Mouse (Mus musculus) embryonic facial prominence, embryonic 12.5 days (tissue): ENCODE measurements around the gene Sema3c. TPM values are rescaled to one million over a fixed set of nuclear protein-coding genes. Genes with fewer than 3 reads are reported as not detected.
"Not testable (repeated sequence)": the region's sequence is repeated elsewhere in the genome, so short reads cannot be mapped to it uniquely, and the experiment has no call there.

ENCODE experiments used
- ATAC-seq: fragments of 200-750 bp; cut with Nextera tagmentation; 2 replicates; pipeline ENCODE4 v1.8.0; 2017; ENCODE audit not compliant: insufficient number of reproducible peaks, insufficient read depth, low FRiP score, low TSS enrichment
- H3K27ac ChIP-seq: fragments of 300-500 bp; sonication (generic); 2 replicates; pipeline ENCODE4 v1.5.1; 2016; ENCODE audit warnings: mild to moderate bottlenecking
- H3K27me3 ChIP-seq: fragments of 300-500 bp; sonication (generic); 2 replicates; pipeline ENCODE4 v1.6.1; 2016; ENCODE audit warnings: mild to moderate bottlenecking, moderate library complexity
- H3K36me3 ChIP-seq: fragments of 300-500 bp; sonication (generic); 2 replicates; pipeline ENCODE4 v1.6.1; 2016; ENCODE audit warnings: mild to moderate bottlenecking
- H3K4me1 ChIP-seq: fragments of 300-500 bp; sonication (generic); 2 replicates; pipeline ENCODE4 v1.6.1; 2016
- H3K4me2 ChIP-seq: fragments of 300-500 bp; sonication (generic); replicated peaks from 2 replicates; pipeline ENCODE4 v1.6.1; 2016; ENCODE audit warnings: mild to moderate bottlenecking, moderate library complexity
- H3K4me3 ChIP-seq: fragments of 300-500 bp; sonication (generic); 2 replicates; pipeline ENCODE4 v1.5.1; 2016; ENCODE audit warnings: mild to moderate bottlenecking
- H3K9ac ChIP-seq: fragments of 300-500 bp; sonication (generic); 2 replicates; pipeline ENCODE4 v1.6.1; 2016; ENCODE audit warnings: mild to moderate bottlenecking, moderate library complexity
- H3K9me3 ChIP-seq: fragments of 300-500 bp; sonication (generic); 2 replicates; pipeline ENCODE4 v1.6.1; 2016; ENCODE audit warnings: mild to moderate bottlenecking, moderate library complexity
- WGBS: fragments of 180-500 bp; shearing (Covaris S2); methylation state at CpG from one replicate; pipeline ENCODE4 v1.1.7; 2016; 5-methylcytosine and 5-hydroxymethylcytosine counted together
- polyA plus RNA-seq: library from polyadenylated mRNA; unstranded; fragments of >200 nt; fragmentation: Nextera tagmentation; extraction: Ambion mirVana; gene quantifications from 2 replicates; pipeline ENCODE4 v1.2.1, GENCODE M21; 2016

The Sema3c gene
- polyA plus RNA-seq: 24.5 and 24.8 TPM in 2 replicates

DNA sequence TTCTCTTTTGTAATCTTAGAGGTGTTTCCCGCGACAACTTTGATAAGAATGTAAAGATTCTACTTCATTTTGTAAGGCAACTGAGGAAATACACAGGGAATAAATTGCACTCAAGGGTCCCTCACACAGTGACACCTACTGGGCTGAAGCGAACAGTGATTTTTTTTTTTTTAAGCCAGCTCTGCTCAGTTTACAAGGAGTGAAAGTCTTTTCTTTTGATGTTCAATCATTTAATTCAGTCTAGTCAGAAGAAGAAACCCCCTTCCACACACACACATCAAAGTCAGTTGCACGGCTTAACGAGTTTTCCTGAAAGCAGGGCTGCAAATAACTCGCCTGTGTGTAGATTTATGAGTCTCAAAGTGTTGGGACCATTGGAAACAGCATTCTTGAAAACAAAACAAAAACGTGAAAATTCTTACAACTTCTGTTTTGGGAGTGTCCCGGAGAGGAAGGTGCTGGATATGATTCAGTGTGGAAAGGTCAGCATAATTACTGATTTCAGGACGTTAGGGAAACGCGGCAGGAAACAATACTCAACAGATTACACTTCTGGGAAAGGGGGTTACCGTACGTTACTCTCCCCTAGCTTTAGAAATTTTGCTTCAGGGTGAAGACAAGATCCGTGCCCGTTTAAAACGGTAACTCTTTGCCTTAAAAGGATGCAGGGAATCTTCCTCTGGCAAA is at the start of gene Sema3c:
Gene Sema3c, plus strand, starts transcription at position 588 of the 687 bp plus-strand sequence.
- H3K9ac ChIP-seq: peak within 1 kb of the TSS; percentile 43
- WGBS: 1% methylated on average over 16 of the region's 16 CpGs
- ATAC-seq: peak; percentile 7; the same call in 1 of the 2 replicates
- no peaks in the 10 kb centered on the region for H3K9me3 ChIP-seq
- H3K4me3 ChIP-seq: peak within 1 kb of the TSS; percentile 52
- H3K4me1 ChIP-seq: no peaks in the 10 kb centered on the region
- H3K27me3 ChIP-seq: no peaks in the 10 kb centered on the region
- H3K27ac ChIP-seq: peak within 1 kb of the TSS; percentile 65
- peak within 1 kb of the TSS; percentile 61 for H3K4me2 ChIP-seq
- H3K36me3 ChIP-seq: no peaks in the 10 kb centered on the region

DNA sequence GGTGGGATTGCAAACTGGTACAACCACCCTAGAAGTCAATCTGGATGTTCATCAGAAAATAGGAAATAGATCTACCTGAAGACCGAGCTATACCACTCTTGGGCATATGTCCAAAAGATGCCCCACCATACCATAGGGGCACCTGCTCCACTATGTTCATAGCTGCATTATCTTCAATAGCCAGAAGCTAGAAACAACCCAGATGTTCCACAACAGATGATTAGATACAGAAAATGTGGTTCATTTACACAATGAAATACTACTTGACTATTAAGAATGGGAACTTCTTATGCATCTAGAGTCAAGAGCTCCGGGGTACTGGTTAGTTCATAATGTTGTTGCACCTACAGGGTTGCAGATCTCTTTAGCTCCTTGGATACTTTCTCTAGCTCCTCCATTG is 42.9 kb upstream of the Sema3c start:
- not testable (repeated sequence) for H3K4me2 ChIP-seq, H3K4me1 ChIP-seq, H3K27me3 ChIP-seq, H3K36me3 ChIP-seq, H3K9me3 ChIP-seq, H3K4me3 ChIP-seq, H3K9ac ChIP-seq, ATAC-seq, H3K27ac ChIP-seq
- WGBS: 88% methylated on average over 2 of the region's 2 CpGs

DNA sequence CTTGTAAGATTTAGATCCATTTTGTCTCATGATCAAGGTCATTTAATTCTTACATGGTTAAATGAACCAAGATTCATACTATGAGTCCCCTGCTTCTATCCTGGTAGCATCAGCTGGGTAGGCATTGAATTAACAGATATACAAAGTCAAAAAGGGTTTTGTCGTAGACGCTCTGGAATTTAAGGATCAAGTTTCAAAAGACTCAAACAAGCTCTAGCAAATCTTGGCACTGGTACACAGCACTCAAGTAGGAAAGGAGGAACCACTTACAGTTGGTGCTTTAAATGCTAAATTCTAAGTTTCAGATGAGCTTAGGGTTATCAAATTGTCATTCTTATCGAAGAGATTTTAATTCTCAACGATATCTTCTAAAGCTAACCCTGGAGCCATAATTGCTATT is 30.9 kb upstream of the Sema3c start:
- no peak overlapping the region for H3K4me2 ChIP-seq
- H3K4me3 ChIP-seq: no peak overlapping the region
- H3K27ac ChIP-seq: no peak overlapping the region
- H3K9me3 ChIP-seq: no peaks in the 10 kb centered on the region
- ATAC-seq: no peak
- no peaks in the 10 kb centered on the region for H3K36me3 ChIP-seq
- WGBS: 58% methylated on average over 4 of the region's 4 CpGs
- H3K9ac ChIP-seq: no peak overlapping the region
- no peaks in the 10 kb centered on the region for H3K4me1 ChIP-seq
- H3K27me3 ChIP-seq: no peaks in the 10 kb centered on the region

DNA sequence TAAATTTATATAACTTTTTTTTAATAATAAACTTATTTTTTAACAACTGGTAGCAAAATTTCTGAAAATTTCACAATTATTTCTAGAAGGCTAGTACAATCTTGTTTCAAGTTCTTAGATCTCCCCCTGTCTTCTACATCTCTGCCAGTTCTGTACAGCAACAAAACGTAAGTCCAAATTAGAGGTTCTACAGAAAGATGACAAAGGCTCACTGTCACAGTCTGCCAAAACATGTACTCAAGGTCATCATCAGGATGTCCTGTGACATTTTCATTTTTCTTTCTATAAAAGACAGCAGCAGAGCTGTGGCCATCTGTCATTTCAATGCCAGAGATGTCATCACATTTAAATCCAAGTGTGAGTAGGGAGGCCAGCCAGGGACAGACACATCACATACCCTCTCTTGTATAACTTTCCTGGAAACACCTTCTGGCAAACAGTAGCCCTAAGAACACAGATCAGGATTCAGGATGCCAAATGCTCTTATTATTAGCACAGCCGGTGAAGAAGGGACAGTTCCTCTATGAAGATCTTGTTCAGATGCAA is 29.1 kb upstream of the Sema3c start:
- Histone ChIP-seq H3K4me2 (no peak overlapping the region), H3K9ac (no peak overlapping the region), H3K27ac (no peak overlapping the region), H3K4me1 (no peaks in the 10 kb centered on the region), H3K4me3 (no peak overlapping the region), H3K27me3 (no peaks in the 10 kb centered on the region), H3K36me3 (no peaks in the 10 kb centered on the region), H3K9me3 (no peaks in the 10 kb centered on the region)
- ATAC-seq: no peak
- 85% methylated on average over 2 of the region's 2 CpGs for WGBS

DNA sequence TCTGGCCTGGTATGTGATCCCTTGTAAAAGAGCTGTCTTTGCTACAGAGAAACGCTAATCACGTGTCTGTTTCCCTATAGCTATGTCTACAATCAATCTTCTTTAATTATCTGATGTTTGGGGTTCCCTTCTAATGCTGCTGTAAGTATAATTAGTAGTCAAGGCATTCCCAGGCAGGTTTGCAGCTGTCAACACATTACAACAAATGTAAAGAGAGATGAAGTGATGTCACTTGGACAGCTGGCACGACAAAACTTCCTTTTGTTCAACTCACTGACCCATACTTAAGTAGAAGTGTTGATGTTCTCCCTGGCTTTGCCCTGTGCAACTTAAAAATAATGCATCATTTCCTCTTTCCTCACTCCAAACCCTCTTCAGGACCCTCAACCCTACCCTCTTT is 22.4 kb upstream of the Sema3c start:
- 58% methylated on average over 3 of the region's 3 CpGs for WGBS
- Histone ChIP-seq H3K9me3 (no peaks in the 10 kb centered on the region), H3K27ac (no peak overlapping the region), H3K27me3 (no peaks in the 10 kb centered on the region), H3K36me3 (no peaks in the 10 kb centered on the region), H3K4me2 (no peak overlapping the region), H3K4me3 (no peak overlapping the region), H3K9ac (no peak overlapping the region), H3K4me1 (no peaks in the 10 kb centered on the region)
- no peak for ATAC-seq

DNA sequence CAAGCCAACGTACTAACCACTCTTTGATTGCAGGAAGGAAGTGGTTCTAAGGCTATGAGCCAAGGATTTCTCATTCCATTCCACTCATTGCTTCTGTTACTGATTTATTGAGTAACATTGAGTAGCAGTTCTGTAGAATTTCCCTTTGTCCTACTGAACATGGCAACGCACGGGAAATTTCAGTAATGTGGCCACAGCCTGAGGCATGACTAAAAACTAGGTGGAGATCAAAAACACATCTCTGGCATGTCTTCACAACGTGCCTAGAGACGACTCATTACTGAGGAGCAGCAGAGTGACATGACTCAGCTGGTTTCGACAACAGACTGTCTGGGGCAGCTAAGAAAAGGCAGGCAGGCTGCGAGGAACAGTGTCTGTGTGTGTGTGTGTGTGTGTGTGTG is 18.0 kb upstream of the Sema3c start:
- H3K4me2 ChIP-seq: no peak overlapping the region
- peak; percentile 52; the same call in 1 of the 2 replicates for ATAC-seq
- H3K27ac ChIP-seq: no peak overlapping the region
- H3K4me3 ChIP-seq: no peak overlapping the region
- H3K4me1 ChIP-seq: no peaks in the 10 kb centered on the region
- H3K36me3 ChIP-seq: no peaks in the 10 kb centered on the region
- 32% methylated on average over 7 of the region's 7 CpGs for WGBS
- no peak overlapping the region for H3K9ac ChIP-seq
- H3K9me3 ChIP-seq: no peaks in the 10 kb centered on the region
- no peaks in the 10 kb centered on the region for H3K27me3 ChIP-seq

DNA sequence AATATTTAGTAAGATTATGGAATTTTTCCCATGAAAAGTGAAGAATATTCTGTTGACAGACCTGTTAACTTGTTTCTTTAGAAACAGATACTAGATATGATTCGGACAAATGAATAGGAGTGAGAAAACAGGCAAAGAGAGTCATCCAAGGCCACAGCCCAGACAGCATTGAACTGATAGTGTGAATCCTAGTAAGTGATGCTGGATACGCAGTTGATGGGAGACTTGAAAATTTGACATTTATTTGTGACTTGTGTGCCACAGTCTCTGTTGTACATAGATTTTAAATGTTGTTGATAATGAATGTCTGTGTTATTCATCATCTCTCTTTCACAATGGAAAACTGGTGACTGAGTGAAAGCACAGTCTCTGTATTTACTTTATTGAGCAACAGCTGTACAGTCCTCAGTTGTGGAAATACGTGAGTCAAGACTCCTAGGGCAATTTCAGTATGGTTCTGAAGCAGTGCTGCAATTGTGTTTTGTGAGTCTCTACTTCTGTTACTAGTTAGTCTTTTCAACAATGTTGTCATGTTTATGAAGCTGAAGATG is 17.3 kb upstream of the Sema3c start:
- Histone ChIP-seq H3K27ac (no peak overlapping the region), H3K9ac (no peak overlapping the region), H3K4me3 (no peak overlapping the region), H3K4me2 (no peak overlapping the region), H3K9me3 (no peaks in the 10 kb centered on the region), H3K4me1 (no peaks in the 10 kb centered on the region), H3K27me3 (no peaks in the 10 kb centered on the region), H3K36me3 (no peaks in the 10 kb centered on the region)
- WGBS: 87% methylated on average over 3 of the region's 3 CpGs
- no peak for ATAC-seq

DNA sequence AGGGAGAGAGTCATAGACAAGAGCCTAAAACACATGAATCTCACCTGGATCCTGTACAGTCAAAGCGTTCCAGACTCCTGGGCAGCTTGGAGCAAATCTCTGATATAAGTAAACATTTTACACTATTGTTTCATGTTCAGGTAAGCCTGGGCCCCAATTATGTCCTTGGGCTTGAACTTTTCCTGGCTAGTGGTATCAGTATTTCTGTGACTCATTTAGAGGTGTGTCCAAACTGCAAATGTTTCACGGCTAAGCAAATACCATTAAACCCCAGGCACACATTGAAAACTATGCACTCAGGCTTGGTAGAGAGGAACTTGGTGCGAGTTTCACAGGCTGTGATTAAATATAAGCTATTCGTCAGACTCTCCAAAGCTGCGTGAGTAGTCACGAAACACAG is 2.5 kb upstream of the Sema3c start:
- no peak for ATAC-seq
- Histone ChIP-seq H3K36me3 (no peaks in the 10 kb centered on the region), H3K9ac (no peak overlapping the region), H3K4me2 (no peak overlapping the region), H3K27me3 (no peaks in the 10 kb centered on the region), H3K4me1 (no peaks in the 10 kb centered on the region), H3K4me3 (no peak overlapping the region), H3K27ac (no peak overlapping the region), H3K9me3 (no peaks in the 10 kb centered on the region)
- 86% methylated on average over 6 of the region's 6 CpGs for WGBS

DNA sequence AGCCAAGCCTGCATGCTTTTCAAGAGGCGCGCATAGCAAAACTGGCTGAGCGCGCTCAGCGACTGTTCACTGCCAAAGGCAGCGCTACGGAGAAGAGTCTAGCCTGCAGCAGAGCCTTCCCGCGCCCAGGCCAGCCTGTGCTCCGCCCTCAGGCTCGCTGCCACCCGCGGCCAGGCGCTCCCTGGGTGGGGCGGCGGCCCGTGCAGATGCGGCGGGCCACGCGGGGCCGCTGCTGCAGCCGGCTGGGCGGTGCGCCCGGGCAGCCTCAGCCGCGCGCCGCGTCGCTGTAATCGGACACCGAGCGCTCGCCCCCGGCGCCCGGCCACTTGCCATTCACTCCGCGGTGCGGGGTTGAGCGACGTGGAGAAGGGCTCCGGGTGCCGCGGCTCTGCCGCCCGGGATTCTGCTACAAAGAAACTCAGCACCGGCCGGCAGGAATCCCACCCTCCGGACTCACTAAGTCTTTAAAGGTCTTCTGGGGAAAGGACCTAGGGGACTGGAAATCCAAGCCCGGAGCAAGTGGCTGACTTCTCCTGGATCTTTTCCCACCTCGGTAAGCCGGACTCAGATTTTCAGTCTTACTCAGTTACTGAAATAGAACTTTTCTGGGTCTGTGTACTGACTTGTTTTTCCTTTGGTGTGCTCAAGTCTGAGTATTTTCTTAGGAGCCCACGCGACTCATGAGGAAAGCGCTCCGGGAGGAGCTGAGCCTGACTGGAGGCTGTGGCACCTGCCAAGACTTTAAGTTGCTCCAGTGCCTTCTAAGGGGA is 517 bp downstream of the Sema3c start:
- WGBS: 1% methylated on average over 59 of the region's 59 CpGs
- H3K36me3 ChIP-seq: no peaks in the 10 kb centered on the region
- peak; percentile 94 for ATAC-seq
- H3K27ac ChIP-seq: peak overlapping the region; percentile 65
- no peaks in the 10 kb centered on the region for H3K27me3 ChIP-seq
- peak overlapping the region; percentile 61 for H3K4me2 ChIP-seq
- peak overlapping the region; percentile 52 for H3K4me3 ChIP-seq
- H3K9ac ChIP-seq: peak overlapping the region; percentile 43
- no peaks in the 10 kb centered on the region for H3K4me1 ChIP-seq
- no peaks in the 10 kb centered on the region for H3K9me3 ChIP-seq

DNA sequence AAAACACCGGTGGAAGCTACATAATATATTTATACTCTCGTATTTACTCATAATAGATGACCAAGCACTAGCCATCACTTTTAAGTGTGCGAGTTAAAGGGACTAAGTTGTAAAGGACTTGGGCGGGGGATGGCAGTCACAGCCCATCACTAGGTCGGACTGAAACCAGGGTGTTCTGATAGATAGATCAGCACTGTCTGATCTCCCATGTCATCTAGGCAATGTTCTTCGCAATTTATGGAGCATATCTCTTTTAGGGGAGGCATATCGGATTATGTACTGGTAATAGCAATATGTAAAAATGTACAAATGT is 1.1 kb downstream of the Sema3c start:
- Histone ChIP-seq H3K36me3 (no peaks in the 10 kb centered on the region), H3K9ac (peak overlapping the region; percentile 43; the same call in 1 of the 2 replicates), H3K27me3 (no peaks in the 10 kb centered on the region), H3K4me3 (peak overlapping the region; percentile 52), H3K27ac (no peak overlapping the region), H3K4me1 (no peaks in the 10 kb centered on the region), H3K9me3 (no peaks in the 10 kb centered on the region), H3K4me2 (peak overlapping the region; percentile 61)
- no peak for ATAC-seq
- WGBS: 25% methylated on average over 7 of the region's 7 CpGs

DNA sequence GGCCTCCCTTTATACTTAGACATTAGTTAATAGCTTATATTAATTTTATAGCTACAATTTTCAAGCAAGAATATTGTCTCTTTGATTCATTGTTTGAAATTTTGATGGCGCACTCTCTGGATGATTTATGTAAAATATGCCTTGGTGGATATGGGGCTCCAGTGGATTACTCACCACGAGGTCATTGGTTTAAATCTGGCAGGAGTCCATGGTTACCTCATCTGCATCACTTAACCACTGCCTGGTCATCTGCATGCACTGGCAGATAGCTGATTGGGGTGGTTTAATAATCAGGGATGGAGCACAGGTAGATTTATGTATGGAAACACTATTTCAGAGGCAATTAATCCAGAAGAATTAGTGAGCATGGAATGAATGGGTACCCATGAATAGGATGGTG is 2.0 kb downstream of the Sema3c start:
- H3K9me3 ChIP-seq: no peaks in the 10 kb centered on the region
- no peak for ATAC-seq
- WGBS: 63% methylated on average over 2 of the region's 2 CpGs
- no peaks in the 10 kb centered on the region for H3K4me1 ChIP-seq
- H3K9ac ChIP-seq: no peak overlapping the region
- H3K36me3 ChIP-seq: no peaks in the 10 kb centered on the region
- H3K4me2 ChIP-seq: peak overlapping the region; percentile 61
- H3K27me3 ChIP-seq: no peaks in the 10 kb centered on the region
- no peak overlapping the region for H3K27ac ChIP-seq
- no peak overlapping the region; the same call in 1 of the 2 replicates for H3K4me3 ChIP-seq

DNA sequence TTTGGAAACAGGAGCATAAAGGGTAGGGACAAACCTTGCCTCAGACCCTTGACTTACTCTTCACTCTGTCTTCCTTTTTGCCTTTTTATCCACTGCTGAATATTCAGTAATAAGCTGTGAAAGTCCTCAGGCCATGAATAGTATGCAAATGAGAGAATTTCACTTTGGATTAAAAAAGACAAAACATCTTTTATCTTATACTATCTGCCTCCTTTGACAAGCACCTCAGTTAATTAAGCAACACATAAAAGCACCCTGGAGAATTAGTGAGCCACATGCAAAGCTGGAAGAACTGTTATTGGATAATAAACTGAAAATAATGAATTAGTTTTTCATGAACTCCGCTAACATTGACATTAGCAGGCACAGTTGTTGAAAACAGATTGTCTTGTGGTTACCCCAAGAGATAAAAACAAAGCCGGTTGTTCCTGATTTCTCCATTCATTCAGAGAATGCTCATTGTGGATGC is 8.0 kb downstream of the Sema3c start:
- no peak overlapping the region for H3K4me2 ChIP-seq

More for the DNA sequence above, 8.0 kb downstream of the Sema3c start:
- H3K27me3 ChIP-seq: no peaks in the 10 kb centered on the region
- no peak for ATAC-seq
- no peaks in the 10 kb centered on the region for H3K9me3 ChIP-seq
- no peak overlapping the region for H3K4me3 ChIP-seq
- H3K27ac ChIP-seq: no peak overlapping the region
- 58% methylated on average over 2 of the region's 2 CpGs for WGBS
- H3K36me3 ChIP-seq: no peaks in the 10 kb centered on the region
- H3K9ac ChIP-seq: no peak overlapping the region
- H3K4me1 ChIP-seq: no peaks in the 10 kb centered on the region
